8 mouse cellular contexts compared by ENCODE assay signal in the genomic region with DNA sequence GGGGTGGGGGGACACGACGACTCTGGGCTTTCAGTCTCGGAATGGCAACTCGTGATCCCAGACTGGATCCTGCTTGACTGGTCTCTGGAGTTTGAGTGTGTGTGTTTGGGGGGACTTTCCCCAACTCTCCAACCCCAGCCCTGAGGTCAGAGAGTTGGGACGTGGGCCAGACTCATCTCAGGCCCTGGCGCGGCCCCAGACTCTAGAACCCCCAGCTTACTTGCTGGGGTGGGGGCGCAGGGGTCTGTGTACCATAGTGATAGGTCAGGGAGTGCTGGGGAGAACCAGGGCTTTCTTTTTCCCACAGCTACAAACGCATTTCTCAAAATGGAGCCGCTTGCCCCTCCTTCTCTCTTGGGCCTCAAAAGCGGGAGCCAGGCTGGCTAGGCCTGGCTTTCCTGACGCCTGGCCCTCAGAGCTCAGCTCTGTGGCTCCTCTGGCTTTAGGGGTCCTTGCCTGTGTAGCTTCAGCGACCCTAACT. TPM values are rescaled to one million over a fixed set of nuclear protein-coding genes. Genes with fewer than 3 reads are reported as not detected.
DNase-seq lines count a peak whose midpoint lies in the region; ATAC-seq and TF ChIP-seq lines count a peak whose summit lies in the region.

No protein-coding gene starts in this region.

- peak overlapping the region; percentile 99 for H3K27ac ChIP-seq in heart, embryonic 15.5 days
- H3K27ac ChIP-seq in limb, embryonic 10.5 days: peak overlapping the region; percentile 92

- intact Hi-C loops in left cerebral cortex, postnatal 4 days (cut with DNase I): loop anchor here (2.0 kb wide), 1 partner anchor 30 kb away; a partner anchor contains a TSS

- WGBS in heart, embryonic 15.5 days: 6% methylated on average over 11 of the region's 13 CpGs
- WGBS in limb, embryonic 10.5 days: 0% methylated on average over 13 of the region's 13 CpGs

- no peak for TF ChIP-seq POLR2A in myocyte (IDR thresholded peaks at IDR 0.05; ENCODE audit: insufficient read length, low read depth)

- DNase-seq in cerebellum, postnatal 14 days: peak; percentile 53 to 70
- peak; percentile 64 for DNase-seq in limb, embryonic 10.5 days (ENCODE audit: low spot score)
- no peak for DNase-seq in left cerebral cortex, postnatal 4 days
- no peak for DNase-seq in right cerebral cortex, adult 18-20 months

- peaks cover 42% of the 10 kb centered on the region for H3K27me3 ChIP-seq in erythroblast, embryonic 14.5 days (ENCODE audit: control insufficient read depth)
- H3K27me3 ChIP-seq in heart, embryonic 15.5 days: no peaks in the 10 kb centered on the region
- H3K27me3 ChIP-seq in limb, embryonic 10.5 days (ENCODE audit: low read depth, poor library complexity, severe bottlenecking): no peaks in the 10 kb centered on the region
- no peaks in the 10 kb centered on the region for H3K27me3 ChIP-seq in myocyte (ENCODE audit: control insufficient read depth, insufficient read depth, insufficient read length)

- H3K4me3 ChIP-seq in erythroblast, embryonic 14.5 days (replicated peaks): peak overlapping the region; percentile 59
- peak overlapping the region; percentile 82 for H3K4me3 ChIP-seq in heart, embryonic 15.5 days
- H3K4me3 ChIP-seq in limb, embryonic 10.5 days: peak overlapping the region; percentile 76
- H3K4me3 ChIP-seq in myocyte: peak overlapping the region; percentile 87

- peak overlapping the region; percentile 80 for H3K4me2 ChIP-seq in heart, embryonic 15.5 days
- peak overlapping the region; percentile 78 for H3K4me2 ChIP-seq in myocyte (ENCODE audit: low read depth)

- ATAC-seq in erythroblast, adult 5-6 weeks (replicated peaks; ENCODE audit: low FRiP score, poor library complexity, severe bottlenecking): no peak
- no peak for ATAC-seq in heart, embryonic 15.5 days (replicated peaks; ENCODE audit: insufficient number of reproducible peaks, insufficient read depth, low FRiP score, low read depth)

- no peaks in the 10 kb centered on the region; the same call in 1 of the 2 replicates for H3K36me3 ChIP-seq in erythroblast, embryonic 14.5 days (ENCODE audit: control insufficient read depth)
- peaks cover 16% of the 10 kb centered on the region; the same call in 1 of the 2 replicates for H3K36me3 ChIP-seq in heart, embryonic 15.5 days
- H3K36me3 ChIP-seq in limb, embryonic 10.5 days: peaks cover 38% of the 10 kb centered on the region
- H3K36me3 ChIP-seq in myocyte (ENCODE audit: control insufficient read depth, insufficient read depth): no peaks in the 10 kb centered on the region

- peaks cover 55% of the 10 kb centered on the region for H3K79me2 ChIP-seq in myocyte (ENCODE audit: control insufficient read depth, insufficient read depth)

- H3K4me1 ChIP-seq in erythroblast, embryonic 14.5 days (ENCODE audit: control insufficient read depth): peaks cover 44% of the 10 kb centered on the region
- peaks cover 58% of the 10 kb centered on the region for H3K4me1 ChIP-seq in heart, embryonic 15.5 days (replicated peaks)
- H3K4me1 ChIP-seq in limb, embryonic 10.5 days: peaks cover 74% of the 10 kb centered on the region

- no peaks in the 10 kb centered on the region for H3K9me3 ChIP-seq in erythroblast, embryonic 14.5 days (ENCODE audit: control insufficient read depth, low read length)
- H3K9me3 ChIP-seq in heart, embryonic 15.5 days (replicated peaks): no peaks in the 10 kb centered on the region
- no peaks in the 10 kb centered on the region for H3K9me3 ChIP-seq in limb, embryonic 10.5 days (replicated peaks)

- H3K9ac ChIP-seq in heart, embryonic 15.5 days: peak overlapping the region; percentile 81

- peak overlapping the region; percentile 86 for H3ac ChIP-seq in myocyte (ENCODE audit: control insufficient read depth, insufficient read length)

TF ChIP-seq in myocyte, 11 proteins besides CTCF, POLR2A, EP300 and RAD21:
- TF ChIP-seq MYOG (IDR thresholded peaks at IDR 0.05; ENCODE audit: control insufficient read depth in 1 of 3, insufficient read depth in 1 of 3, insufficient read length in 2 of 3, low read depth in 2 of 3) (no peak), E2F4 (IDR thresholded peaks at IDR 0.05; ENCODE audit: insufficient read depth) (no peak), USF1 (IDR thresholded peaks at IDR 0.05; ENCODE audit: low read depth) (no peak), REST (IDR thresholded peaks at IDR 0.05; ENCODE audit: insufficient read depth, insufficient read length) (no peak), SRF (IDR thresholded peaks at IDR 0.05; ENCODE audit: control insufficient read depth, insufficient read length, low read depth) (no peak), CEBPB (IDR thresholded peaks at IDR 0.05; ENCODE audit: insufficient read depth, poor library complexity, severe bottlenecking) (no peak), POLR2AphosphoS2 (IDR thresholded peaks at IDR 0.05; ENCODE audit: insufficient read length, low read depth) (no peak), TCF3 (IDR thresholded peaks at IDR 0.05; ENCODE audit: insufficient read length, low read depth) (no peak)
TF ChIP-seq in myocyte: peak in this region for 0.

RNA-seq across cellular contexts. Expression of a gene that starts 4.2 kb away (rescaled TPM):
- 0.29 and 0.33 TPM in 2 replicates for polyA plus RNA-seq in erythroblast, embryonic 14.5 days (2012)
- not detected in 2 replicates for total RNA-seq in erythroblast, adult 5-6 weeks (2015; ENCODE audit: low replicate concordance)
- 0.42 and 0.60 TPM in 2 replicates for total RNA-seq in erythroblast, adult 5-6 weeks (2017; ENCODE audit: low replicate concordance)
- 44.5 and 56.9 TPM in 2 replicates for polyA plus RNA-seq in heart, embryonic 15.5 days (2015; fragmentation: Nextera tagmentation; extraction: Ambion mirVana)
- polyA plus RNA-seq in limb, embryonic 10.5 days (2016; fragmentation: Nextera tagmentation; extraction: Ambion mirVana): 87.5 and 90.8 TPM in 2 replicates
- polyA plus RNA-seq in myocyte (2012; fragmentation: generic; extraction: Trizol): 66.1 TPM
- total RNA-seq in left cerebral cortex, postnatal 4 days (2021): 10 to 100 TPM; 30.2 to 35.1 TPM

RNA-seq across cellular contexts. Expression of a gene that starts 12.1 kb away (rescaled TPM):
- polyA plus RNA-seq in erythroblast, embryonic 14.5 days (2012): 7.0 and 7.7 TPM in 2 replicates
- 9.2 and 14.0 TPM in 2 replicates for total RNA-seq in erythroblast, adult 5-6 weeks (2015; ENCODE audit: low replicate concordance)
- total RNA-seq in erythroblast, adult 5-6 weeks (2017; ENCODE audit: low replicate concordance): 8.0 and 11.6 TPM in 2 replicates
- 60.2 and 60.7 TPM in 2 replicates for polyA plus RNA-seq in heart, embryonic 15.5 days (2015; fragmentation: Nextera tagmentation; extraction: Ambion mirVana)
- 69.8 and 75.3 TPM in 2 replicates for polyA plus RNA-seq in limb, embryonic 10.5 days (2016; fragmentation: Nextera tagmentation; extraction: Ambion mirVana)
- polyA plus RNA-seq in myocyte (2012; fragmentation: generic; extraction: Trizol): 81.3 TPM
- total RNA-seq in left cerebral cortex, postnatal 4 days (2021): 10 to 100 TPM; 41.3 to 41.6 TPM

RNA-seq across cellular contexts. Expression of a gene that starts 12.9 kb away (rescaled TPM):
- 0.17 and 0.29 TPM in 2 replicates for polyA plus RNA-seq in erythroblast, embryonic 14.5 days (2012)
- total RNA-seq in erythroblast, adult 5-6 weeks (2015; ENCODE audit: low replicate concordance): 0.84 and 3.5 TPM in 2 replicates
- total RNA-seq in erythroblast, adult 5-6 weeks (2017; ENCODE audit: low replicate concordance): 1.9 and 5.2 TPM in 2 replicates
- polyA plus RNA-seq in heart, embryonic 15.5 days (2015; fragmentation: Nextera tagmentation; extraction: Ambion mirVana): 19.4 TPM in 2 replicates
- polyA plus RNA-seq in limb, embryonic 10.5 days (2016; fragmentation: Nextera tagmentation; extraction: Ambion mirVana): 39.2 and 45.4 TPM in 2 replicates
- polyA plus RNA-seq in myocyte (2012; fragmentation: generic; extraction: Trizol): 13.5 TPM
- total RNA-seq in left cerebral cortex, postnatal 4 days (2021): 10 to 100 TPM; 16.0 to 17.3 TPM

RNA-seq across cellular contexts. Expression of a gene that starts 27.1 kb away (rescaled TPM):
- polyA plus RNA-seq in erythroblast, embryonic 14.5 days (2012): not detected in 2 replicates
- not detected in 2 replicates for total RNA-seq in erythroblast, adult 5-6 weeks (2015; ENCODE audit: low replicate concordance)
- total RNA-seq in erythroblast, adult 5-6 weeks (2017; ENCODE audit: low replicate concordance): 0.28 TPM in 1 of 2 replicates, not detected in the other
- 0.11 and 0.16 TPM in 2 replicates for polyA plus RNA-seq in heart, embryonic 15.5 days (2015; fragmentation: Nextera tagmentation; extraction: Ambion mirVana)
- 0.20 and 0.28 TPM in 2 replicates for polyA plus RNA-seq in limb, embryonic 10.5 days (2016; fragmentation: Nextera tagmentation; extraction: Ambion mirVana)
- 5.0 TPM for polyA plus RNA-seq in myocyte (2012; fragmentation: generic; extraction: Trizol)
- 1 to 10 TPM; 8.0 to 8.2 TPM for total RNA-seq in left cerebral cortex, postnatal 4 days (2021)

RNA-seq across cellular contexts. Expression of a gene that starts 28.9 kb away (rescaled TPM):
- polyA plus RNA-seq in erythroblast, embryonic 14.5 days (2012): 0.08 and 0.11 TPM in 2 replicates
- total RNA-seq in erythroblast, adult 5-6 weeks (2015; ENCODE audit: low replicate concordance): 9.4 and 16.7 TPM in 2 replicates
- total RNA-seq in erythroblast, adult 5-6 weeks (2017; ENCODE audit: low replicate concordance): 3.4 and 3.8 TPM in 2 replicates
- 16.1 and 22.1 TPM in 2 replicates for polyA plus RNA-seq in heart, embryonic 15.5 days (2015; fragmentation: Nextera tagmentation; extraction: Ambion mirVana)
- 4.6 and 8.4 TPM in 2 replicates for polyA plus RNA-seq in limb, embryonic 10.5 days (2016; fragmentation: Nextera tagmentation; extraction: Ambion mirVana)
- 43.4 TPM for polyA plus RNA-seq in myocyte (2012; fragmentation: generic; extraction: Trizol)
- 100 to 1,000 TPM; 108 to 128 TPM for total RNA-seq in left cerebral cortex, postnatal 4 days (2021)

Comparison
In these comparisons a context has a peak if more than half of its experiments do, and no peak if none do; other contexts are left out.
1. DNase-seq: peak in cerebellum, postnatal 14 days (2 of 2) and limb, embryonic 10.5 days (single experiment); none in left cerebral cortex, postnatal 4 days (single experiment) and right cerebral cortex, adult 18-20 months (single experiment).
2. RNA of a gene that starts 4.2 kb away (polyA plus RNA-seq): 87.5 to 90.8 TPM in limb, embryonic 10.5 days, 66.1 TPM in myocyte (single experiment) and 44.5 to 56.9 TPM in heart, embryonic 15.5 days; 0.29 to 0.33 TPM in erythroblast, embryonic 14.5 days; every median in the first group is over 10 times any median in the second.
3. RNA of a gene that starts 12.9 kb away (polyA plus RNA-seq): 39.2 to 45.4 TPM in limb, embryonic 10.5 days, 19.4 TPM in heart, embryonic 15.5 days and 13.5 TPM in myocyte (single experiment); 0.17 to 0.29 TPM in erythroblast, embryonic 14.5 days; every median in the first group is over 10 times any median in the second.
4. Peak in every context shown above with its lines, with median percentiles within 50 percentile points of each other: H3K4me3 ChIP-seq.